ENCODE assay signal across 12 mouse cellular contexts in the genomic region with DNA sequence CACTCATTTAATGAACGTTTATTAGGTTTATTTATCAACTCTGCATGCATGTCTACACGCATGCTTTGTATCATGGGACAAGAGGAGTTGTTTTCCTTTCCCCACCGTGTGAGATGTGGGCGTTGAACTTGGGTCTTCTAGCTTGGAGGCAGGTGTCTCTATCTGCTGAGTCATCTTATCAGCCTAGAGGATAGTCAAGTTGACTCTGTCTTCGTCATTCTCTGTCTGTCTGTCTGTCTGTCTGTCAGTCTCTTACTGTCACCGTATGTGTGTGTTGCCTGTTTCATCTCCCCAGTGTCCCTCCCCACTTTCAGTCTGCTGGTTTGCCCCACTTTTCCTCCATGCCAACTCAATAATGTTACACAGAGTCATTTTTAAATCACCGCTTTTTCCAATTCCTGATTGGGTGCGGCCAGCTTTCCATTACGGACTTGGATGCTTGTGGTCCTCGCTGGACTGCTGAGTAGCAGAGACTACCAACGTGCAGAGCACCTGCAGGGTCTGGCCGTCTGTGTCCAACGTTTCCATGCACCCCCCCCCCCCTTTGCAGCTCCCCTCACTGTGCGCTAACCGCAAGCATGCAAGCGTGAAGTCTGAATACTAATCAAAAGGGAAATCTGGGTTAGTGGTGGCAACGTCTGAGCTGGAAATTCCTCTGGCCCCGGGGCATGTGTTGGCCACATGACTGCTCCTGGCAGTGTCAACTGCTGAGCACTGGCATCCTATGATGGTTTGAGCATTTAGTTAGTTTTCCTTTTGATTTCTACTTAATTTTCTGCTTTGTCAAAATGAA.
DNase-seq lines count a peak whose midpoint lies in the region; ATAC-seq and TF ChIP-seq lines count a peak whose summit lies in the region.
"Had no signal": no experiment of that assay in that cellular context is flagged by ENCODE, and none has a peak within 500 bp of the region (broad histone marks: within the 10 kb centered on the region; RNA-seq: fewer than 3 reads in every experiment).

No protein-coding gene starts in this region.

- no peak overlapping the region for H3K27ac ChIP-seq in gastrocnemius, adult 2 months
- H3K27ac ChIP-seq in limb, embryonic 11.5 days (replicated peaks; ENCODE audit: low read depth, low read length) = no peak overlapping the region
- no peak overlapping the region; the same call in 1 of the 2 replicates for H3K27ac ChIP-seq in limb, embryonic 10.5 days
- H3K27ac ChIP-seq in limb, embryonic 14.5 days (replicated peaks; ENCODE audit: low read depth, low read length) = no peak overlapping the region
- H3K27ac ChIP-seq: midbrain, embryonic 13.5 days had no signal

- no peak overlapping the region for H3K4me2 ChIP-seq in limb, embryonic 11.5 days (ENCODE audit: low read depth, severe bottlenecking)
- no peak overlapping the region for H3K4me2 ChIP-seq in limb, embryonic 14.5 days (replicated peaks; ENCODE audit: low read depth, low read length, severe bottlenecking)
- H3K4me2 ChIP-seq: limb, embryonic 12.5 days; lung, embryonic 14.5 days; midbrain, embryonic 13.5 days had no signal

- TF ChIP-seq CTCF in gastrocnemius, adult 2 months (IDR thresholded peaks at IDR 0.05) = no peak

- H3K9me3 ChIP-seq in limb, embryonic 11.5 days (ENCODE audit: control insufficient read depth, low read length) = peaks cover 3% of the 10 kb centered on the region; the same call in 1 of the 2 replicates
- H3K9me3 ChIP-seq in limb, embryonic 10.5 days (replicated peaks) = no peaks in the 10 kb centered on the region
- H3K9me3 ChIP-seq in limb, embryonic 14.5 days (ENCODE audit: control insufficient read depth, low read length) = peaks cover 3% of the 10 kb centered on the region; the same call in 1 of the 2 replicates
- H3K9me3 ChIP-seq: midbrain, embryonic 13.5 days had no signal

- no peak for ATAC-seq in limb, embryonic 11.5 days (ENCODE audit: insufficient number of reproducible peaks, low FRiP score, low TSS enrichment, low read depth)
- no peak for ATAC-seq in limb, embryonic 14.5 days (ENCODE audit: low FRiP score, low read depth)
- ATAC-seq: midbrain, embryonic 13.5 days had no signal

- H3K9ac ChIP-seq in limb, embryonic 11.5 days (ENCODE audit: low read length) = no peak overlapping the region
- H3K9ac ChIP-seq in limb, embryonic 14.5 days (ENCODE audit: low read depth, low read length, severe bottlenecking) = no peak overlapping the region
- H3K9ac ChIP-seq: limb, embryonic 12.5 days; lung, embryonic 14.5 days; midbrain, embryonic 13.5 days had no signal

- intact Hi-C loops in gastrocnemius, adult 2 months (cut with DNase I) = no loop called here

- H3K36me3 ChIP-seq in limb, embryonic 11.5 days (ENCODE audit: control insufficient read depth, insufficient read depth, low read length) = no peaks in the 10 kb centered on the region
- no peaks in the 10 kb centered on the region for H3K36me3 ChIP-seq in limb, embryonic 10.5 days
- no peaks in the 10 kb centered on the region for H3K36me3 ChIP-seq in limb, embryonic 14.5 days (ENCODE audit: control insufficient read depth, insufficient read depth, low read length)
- H3K36me3 ChIP-seq: limb, embryonic 12.5 days; midbrain, embryonic 13.5 days had no signal

- peak overlapping the region; percentile 24; the same call in 1 of the 2 replicates for H3K4me3 ChIP-seq in gastrocnemius, adult 2 months
- H3K4me3 ChIP-seq in limb, embryonic 11.5 days (ENCODE audit: low read depth, low read length) = no peak overlapping the region
- no peak overlapping the region for H3K4me3 ChIP-seq in limb, embryonic 10.5 days
- H3K4me3 ChIP-seq in limb, embryonic 14.5 days (replicated peaks; ENCODE audit: low read length) = no peak overlapping the region
- H3K4me3 ChIP-seq: limb, embryonic 12.5 days; midbrain, embryonic 13.5 days had no signal

- H3K4me1 ChIP-seq in limb, embryonic 11.5 days (ENCODE audit: control insufficient read depth, insufficient read depth, low read length) = no peaks in the 10 kb centered on the region
- no peaks in the 10 kb centered on the region for H3K4me1 ChIP-seq in limb, embryonic 10.5 days
- 0 out of 2 replicates have a peak, but pooled peaks cover 5% of the 10 kb centered on the region for H3K4me1 ChIP-seq in limb, embryonic 14.5 days (ENCODE audit: control insufficient read depth, insufficient read depth, low read length)
- H3K4me1 ChIP-seq: limb, embryonic 12.5 days had no signal

- WGBS in limb, embryonic 11.5 days = 79% methylated on average over 18 of the region's 18 CpGs
- 90% methylated on average over 18 of the region's 18 CpGs for WGBS in limb, embryonic 10.5 days
- WGBS in limb, embryonic 14.5 days = 71% methylated on average over 18 of the region's 18 CpGs

- TF ChIP-seq POLR2A in limb, embryonic 14.5 days (IDR thresholded peaks at IDR 0.05; ENCODE audit: borderline replicate concordance, extremely low read depth, insufficient read depth, insufficient read length) = no peak

- peak; percentile 35 for DNase-seq in gastrocnemius, adult 2 months
- no peak for DNase-seq in gastrocnemius, adult 18-20 months (ENCODE audit: low spot score)
- DNase-seq in limb, embryonic 11.5 days (ENCODE audit: low spot score) = peak; percentile 26
- no peak for DNase-seq in limb, embryonic 10.5 days (ENCODE audit: low spot score)
- peak; percentile 12 to 34 for DNase-seq in cerebellum, postnatal 25 days
- DNase-seq in limb, embryonic 14.5 days (ENCODE audit: low spot score) = peak; percentile 27
- DNase-seq in frontal cortex, postnatal 36 days (ENCODE audit: low spot score in 2 of 2) = no peak
- DNase-seq in frontal cortex, postnatal 25 days (ENCODE audit: low spot score in 2 of 2) = no peak
- DNase-seq: spleen, adult 18-20 months had no signal

- no peaks in the 10 kb centered on the region for H3K27me3 ChIP-seq in limb, embryonic 11.5 days (ENCODE audit: control insufficient read depth, insufficient read depth, low read length)
- no peaks in the 10 kb centered on the region for H3K27me3 ChIP-seq in limb, embryonic 10.5 days (ENCODE audit: low read depth, poor library complexity, severe bottlenecking)
- no peaks in the 10 kb centered on the region for H3K27me3 ChIP-seq in limb, embryonic 14.5 days (ENCODE audit: control insufficient read depth, insufficient read depth, low read length)
- H3K27me3 ChIP-seq: limb, embryonic 12.5 days; midbrain, embryonic 13.5 days had no signal

Comparison
In these comparisons a context has a peak if more than half of its experiments do, and no peak if none do; other contexts are left out.
1. DNase-seq: peak in gastrocnemius, adult 2 months (single experiment), limb, embryonic 11.5 days (single experiment), cerebellum, postnatal 25 days (2 of 2) and limb, embryonic 14.5 days (single experiment); none in gastrocnemius, adult 18-20 months (single experiment), limb, embryonic 10.5 days (single experiment), frontal cortex, postnatal 36 days (0 of 2) and frontal cortex, postnatal 25 days (0 of 2).